Mouse (Mus musculus) midbrain, embryonic 11.5 days (tissue): Measurements from ENCODE around the gene Ckap2l. TPM values are rescaled to one million over a fixed set of nuclear protein-coding genes. Genes with fewer than 3 reads are reported as not detected.

Source experiments
- ATAC-seq: fragments of 200-750 bp; cut with Nextera tagmentation; 2 replicates; pipeline ENCODE4 v1.8.0; 2017; ENCODE audit warnings: moderate TSS enrichment, moderate library complexity; ENCODE audit not compliant: low FRiP score
- DNase-seq: peaks from one replicate; pipeline ENCODE4 v3.0.0; 2015; ENCODE audit warnings: low spot score; ENCODE audit errors: missing footprints
- H3K27ac ChIP-seq: fragments of 300-500 bp; sonication (generic); 2 replicates; pipeline ENCODE4 v1.5.1; 2014; ENCODE audit warnings: low read depth, low read length
- H3K27me3 ChIP-seq: fragments of 300-500 bp; sonication (generic); 2 replicates; pipeline ENCODE4 v1.6.1; 2014; ENCODE audit warnings: mild to moderate bottlenecking, low read length, moderate library complexity, mixed read lengths; ENCODE audit not compliant: control insufficient read depth, insufficient read depth
- H3K36me3 ChIP-seq: fragments of 300-500 bp; sonication (generic); 2 replicates; pipeline ENCODE4 v1.6.1; 2014; ENCODE audit warnings: mild to moderate bottlenecking, low read length, moderate library complexity, mixed read lengths; ENCODE audit not compliant: control insufficient read depth, insufficient read depth
- H3K4me1 ChIP-seq: fragments of 300-500 bp; sonication (generic); 2 replicates; pipeline ENCODE4 v1.6.1; 2014; ENCODE audit warnings: low read length; ENCODE audit not compliant: control insufficient read depth, insufficient read depth
- H3K4me2 ChIP-seq: fragments of 300-500 bp; sonication (generic); 2 replicates; pipeline ENCODE4 v1.6.1; 2014; ENCODE audit warnings: mild to moderate bottlenecking, moderate library complexity
- H3K4me3 ChIP-seq: fragments of 300-500 bp; sonication (generic); 2 replicates; pipeline ENCODE4 v1.5.1; 2014; ENCODE audit warnings: low read depth, low read length
- H3K9ac ChIP-seq: fragments of 300-500 bp; sonication (generic); 2 replicates; pipeline ENCODE4 v1.6.1; 2014; ENCODE audit warnings: low read length
- H3K9me3 ChIP-seq: fragments of 300-500 bp; sonication (generic); 2 replicates; pipeline ENCODE4 v1.6.1; 2016; ENCODE audit warnings: low read length; ENCODE audit not compliant: control insufficient read depth
- WGBS: fragments of 180-500 bp; shearing (Covaris S2); extraction: QIAGEN DNeasy Blood & Tissue Kit; methylation state at CpG from one replicate; pipeline ENCODE4 v1.1.7; 2014; 5-methylcytosine and 5-hydroxymethylcytosine counted together
- polyA plus RNA-seq: library from polyadenylated mRNA; unstranded; fragments of >200 nt; fragmentation: Nextera tagmentation; extraction: Ambion mirVana; gene quantifications from 2 replicates; pipeline ENCODE4 v1.2.1, GENCODE M21; 2014

Gene Ckap2l
- polyA plus RNA-seq, 1 experiment from 2014 or later: 92.0 TPM

- 91% methylated on average over 5 of the region's 5 CpGs for WGBS
- no peak overlapping the region for H3K27ac ChIP-seq
- H3K4me2 ChIP-seq: no peak overlapping the region
- no peaks in the 10 kb centered on the region for H3K9me3 ChIP-seq
- H3K4me3 ChIP-seq: no peak overlapping the region
- H3K27me3 ChIP-seq: no peaks in the 10 kb centered on the region
- H3K4me1 ChIP-seq: no peaks in the 10 kb centered on the region
- H3K36me3 ChIP-seq: peaks cover 33% of the 10 kb centered on the region
- ATAC-seq: no peak
- no peak overlapping the region for H3K9ac ChIP-seq
- no peak for DNase-seq
Observed at GRCm38 (mm10) chr2:129269986-129270385, 27.0 kb downstream of the Ckap2l start.

DNA sequence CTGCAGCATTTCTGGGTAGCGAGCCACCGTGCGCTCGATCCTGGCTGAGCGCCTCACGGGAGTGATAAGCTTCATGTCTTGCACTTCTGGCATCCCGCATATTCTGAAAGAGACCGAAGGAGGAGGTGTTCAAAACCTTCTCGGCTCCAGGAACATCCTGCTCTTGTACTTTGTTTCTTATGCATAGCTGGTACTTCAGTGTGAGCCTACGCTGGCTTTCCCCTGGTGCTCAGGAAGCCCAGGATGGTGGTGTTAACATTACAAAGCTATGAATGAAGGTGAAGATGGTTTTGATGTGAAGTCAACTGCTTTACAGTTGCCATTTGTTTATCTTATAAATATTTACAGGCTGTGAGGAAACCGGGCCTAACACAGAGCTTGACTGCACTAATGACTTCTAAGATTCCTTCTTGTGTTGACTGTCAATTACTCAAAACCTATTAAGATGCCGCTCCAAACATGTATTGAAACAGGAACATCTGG, 27.8 kb downstream of the Ckap2l start:
- Histone ChIP-seq H3K36me3 (peaks cover 29% of the 10 kb centered on the region), H3K27me3 (no peaks in the 10 kb centered on the region), H3K4me3 (no peak overlapping the region), H3K27ac (no peak overlapping the region), H3K4me1 (no peaks in the 10 kb centered on the region), H3K4me2 (no peak overlapping the region), H3K9me3 (no peaks in the 10 kb centered on the region), H3K9ac (no peak overlapping the region)
- DNase-seq (no peak), ATAC-seq (no peak)
- WGBS: 97% methylated on average over 12 of the region's 12 CpGs

- H3K9ac ChIP-seq: no peak overlapping the region
- H3K36me3 ChIP-seq: peaks cover 23% of the 10 kb centered on the region
- no peak overlapping the region for H3K27ac ChIP-seq
- ATAC-seq (no peak), DNase-seq (no peak)
- no peaks in the 10 kb centered on the region for H3K9me3 ChIP-seq
- WGBS: 91% methylated on average over 5 of the region's 5 CpGs
- H3K27me3 ChIP-seq: no peaks in the 10 kb centered on the region
- no peak overlapping the region for H3K4me2 ChIP-seq
- H3K4me3 ChIP-seq: no peak overlapping the region
- no peaks in the 10 kb centered on the region for H3K4me1 ChIP-seq
Observed at GRCm38 (mm10) chr2:129267738-129268137, 29.3 kb downstream of the Ckap2l start.

DNA sequence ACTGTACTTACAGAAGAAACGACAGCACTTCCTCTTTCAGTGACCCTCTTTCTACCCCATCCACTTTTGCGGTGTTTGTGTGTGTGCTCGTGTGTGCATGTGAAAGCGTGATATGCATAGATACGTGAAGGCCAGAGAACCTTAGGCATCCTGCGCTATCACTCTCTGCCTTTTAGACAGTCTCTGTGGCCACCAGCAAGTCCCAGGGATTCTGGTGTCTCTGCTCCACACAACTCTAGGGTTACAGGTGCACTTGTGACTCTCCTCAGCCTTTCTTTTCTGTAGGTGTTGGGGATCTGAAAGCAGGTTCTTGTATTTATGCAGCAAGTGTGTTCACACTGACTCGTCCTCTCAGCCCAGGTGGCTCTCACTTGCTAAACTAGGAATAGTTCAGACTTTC, 31.7 kb downstream of the Ckap2l start:
- no peak overlapping the region for H3K9ac ChIP-seq
- H3K4me1 ChIP-seq: no peaks in the 10 kb centered on the region
- no peak for ATAC-seq
- DNase-seq: peak; percentile 57
- no peak overlapping the region for H3K27ac ChIP-seq
- H3K27me3 ChIP-seq: no peaks in the 10 kb centered on the region
- H3K36me3 ChIP-seq: peaks cover 20% of the 10 kb centered on the region
- 93% methylated on average over 7 of the region's 7 CpGs for WGBS
- H3K9me3 ChIP-seq: no peaks in the 10 kb centered on the region
- H3K4me2 ChIP-seq: no peak overlapping the region
- H3K4me3 ChIP-seq: no peak overlapping the region

DNA sequence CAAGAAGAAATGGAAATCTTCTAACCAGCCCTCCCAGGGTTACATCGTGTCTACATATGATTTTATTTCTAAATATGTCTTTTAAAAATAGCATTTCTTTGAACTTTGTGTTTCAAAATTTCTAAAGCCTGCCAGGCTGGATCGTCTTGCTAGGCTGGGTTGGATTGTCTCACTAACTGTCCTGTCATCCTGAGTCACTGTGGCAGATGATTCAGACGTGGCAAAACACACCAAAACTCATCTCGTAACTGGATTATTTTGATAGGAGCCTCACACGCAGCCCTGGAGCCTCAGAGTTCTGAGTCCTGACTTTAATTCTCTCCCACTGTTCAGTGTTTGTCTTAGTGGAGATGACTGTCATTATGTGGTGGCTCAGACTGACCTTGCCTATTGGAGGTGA, 33.9 kb downstream of the Ckap2l start:
- Histone ChIP-seq H3K4me3 (no peak overlapping the region), H3K27me3 (no peaks in the 10 kb centered on the region)
- ATAC-seq: no peak

DNA sequence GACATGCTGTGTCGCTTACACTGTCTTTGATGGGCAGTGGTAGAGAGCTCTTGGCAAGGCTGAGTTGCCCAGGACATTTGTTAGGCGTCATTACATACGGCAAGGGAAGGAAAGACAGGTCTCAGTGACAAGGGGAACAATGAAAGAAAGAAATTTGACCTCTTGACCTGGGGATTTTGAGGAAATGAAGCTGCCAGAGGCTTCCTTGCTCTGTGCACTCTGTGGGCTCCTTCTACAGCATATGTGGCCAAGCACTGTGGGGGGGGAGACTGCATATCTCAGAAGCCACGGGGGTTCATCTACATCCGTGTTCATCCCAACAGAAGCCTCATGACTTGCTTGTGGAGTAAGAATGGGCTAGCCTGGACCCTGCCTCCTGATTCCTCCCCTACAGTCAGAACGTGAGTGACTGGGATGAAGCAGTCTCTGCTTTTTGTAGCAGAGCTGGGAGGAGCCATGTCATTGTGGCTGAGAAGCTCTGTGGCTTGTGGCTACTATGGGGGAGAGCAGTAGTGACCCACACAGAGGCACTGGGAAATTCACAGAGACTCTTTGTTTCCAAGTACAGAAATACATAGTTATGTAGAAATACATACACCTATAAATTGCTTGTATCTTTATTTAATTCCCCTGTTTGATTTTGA, 35.7 kb downstream of the Ckap2l start:
- Histone ChIP-seq H3K4me3 (no peak overlapping the region), H3K9me3 (no peaks in the 10 kb centered on the region), H3K36me3 (no peaks in the 10 kb centered on the region), H3K27ac (no peak overlapping the region), H3K27me3 (no peaks in the 10 kb centered on the region), H3K4me2 (no peak overlapping the region), H3K9ac (no peak overlapping the region), H3K4me1 (no peaks in the 10 kb centered on the region)
- peak; percentile 26 for DNase-seq
- WGBS: 49% methylated on average over 6 of the region's 6 CpGs
- no peak for ATAC-seq

More for the DNA sequence above, 33.9 kb downstream of the Ckap2l start:
- no peak overlapping the region for H3K9ac ChIP-seq
- no peak for DNase-seq
- 79% methylated on average over 5 of the region's 5 CpGs for WGBS
- H3K36me3 ChIP-seq: peaks cover 5% of the 10 kb centered on the region; the same call in 1 of the 2 replicates
- no peaks in the 10 kb centered on the region for H3K9me3 ChIP-seq
- H3K4me2 ChIP-seq: no peak overlapping the region
- no peak overlapping the region for H3K27ac ChIP-seq
- H3K4me1 ChIP-seq: no peaks in the 10 kb centered on the region

DNA sequence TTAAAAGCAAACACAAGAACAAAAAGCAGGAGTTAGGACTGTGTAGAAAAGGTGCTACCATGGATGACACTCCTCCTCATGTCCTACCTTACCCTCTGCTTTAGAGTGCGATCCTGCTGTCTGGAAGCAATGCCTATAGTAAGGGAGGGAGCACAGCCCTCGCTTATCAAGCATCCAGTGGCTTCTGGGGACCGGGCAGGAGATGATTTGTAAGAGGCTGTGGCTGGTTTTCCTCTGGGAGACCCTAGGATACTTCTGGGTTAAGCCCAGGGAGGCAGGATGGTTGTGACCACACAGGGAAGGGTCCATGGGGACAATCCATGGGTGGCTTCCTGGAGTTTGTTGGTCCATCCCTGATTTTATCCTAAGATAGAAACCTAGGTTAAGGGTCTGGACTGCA, 36.4 kb downstream of the Ckap2l start:
- ATAC-seq: no peak
- DNase-seq: peak; percentile 2
- Histone ChIP-seq H3K27me3 (no peaks in the 10 kb centered on the region), H3K9ac (no peak overlapping the region), H3K4me2 (no peak overlapping the region), H3K4me1 (no peaks in the 10 kb centered on the region), H3K36me3 (no peaks in the 10 kb centered on the region), H3K9me3 (no peaks in the 10 kb centered on the region), H3K4me3 (no peak overlapping the region), H3K27ac (no peak overlapping the region)
- WGBS: 63% methylated on average over 3 of the region's 3 CpGs

GRCm38 (mm10) chr2:129258475-129259211, 38.4 kb downstream of the Ckap2l start:
- Histone ChIP-seq H3K9ac (peak overlapping the region; percentile 27; the same call in 1 of the 2 replicates), H3K4me2 (no peak overlapping the region), H3K4me3 (no peak overlapping the region), H3K9me3 (no peaks in the 10 kb centered on the region), H3K4me1 (no peaks in the 10 kb centered on the region), H3K27ac (no peak overlapping the region), H3K36me3 (no peaks in the 10 kb centered on the region), H3K27me3 (no peaks in the 10 kb centered on the region)
- ATAC-seq (peak; percentile 61), DNase-seq (peak; percentile 97)
- WGBS: 34% methylated on average over 7 of the region's 7 CpGs

DNA sequence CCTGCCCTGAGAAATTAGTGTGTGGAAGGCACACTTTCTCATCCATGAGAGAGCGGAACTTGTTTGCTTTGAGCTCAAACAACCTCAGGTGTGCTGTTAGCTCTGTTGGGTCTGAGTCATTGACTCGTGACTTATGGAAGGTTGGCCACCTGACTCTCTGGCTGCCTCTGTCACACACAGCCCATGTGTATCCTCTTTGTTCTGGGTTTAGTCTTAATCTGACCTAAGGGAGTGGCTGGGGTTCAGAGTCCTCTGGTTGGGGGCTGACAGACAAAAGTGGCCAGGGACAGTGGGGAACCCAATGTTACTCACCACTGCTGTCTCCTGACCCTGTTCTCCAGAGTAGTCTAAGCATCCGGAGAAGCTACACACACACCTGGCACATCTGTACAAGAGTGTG, 39.0 kb downstream of the Ckap2l start:
- 87% methylated on average over 3 of the region's 3 CpGs for WGBS
- H3K4me1 ChIP-seq: no peaks in the 10 kb centered on the region
- no peak overlapping the region for H3K27ac ChIP-seq
- ATAC-seq (no peak), DNase-seq (no peak)
- no peak overlapping the region for H3K9ac ChIP-seq
- H3K4me3 ChIP-seq: no peak overlapping the region
- H3K27me3 ChIP-seq: no peaks in the 10 kb centered on the region; the same call in 1 of the 2 replicates
- no peak overlapping the region for H3K4me2 ChIP-seq
- H3K36me3 ChIP-seq: no peaks in the 10 kb centered on the region
- no peaks in the 10 kb centered on the region for H3K9me3 ChIP-seq
